Mouse (Mus musculus) left cerebral cortex, postnatal 25 days (tissue): ENCODE measurements around the gene Slc25a36. TPM values are rescaled to one million over a fixed set of nuclear protein-coding genes. Genes with fewer than 3 reads are reported as not detected.
A peak's percentile ranks its signal among the peaks of the same experiment; 100 is the strongest.

Experiments used
- DNase-seq, 2 experiments: peaks; one replicate each; pipeline ENCODE4 v3.0.0; 2022; ENCODE audit warnings: low spot score in 2 of 2, mixed read lengths in 1 of 2
- intact Hi-C: fragments of 180-260 bp; cut with DNase I; formaldehyde crosslinking; loops from one replicate; pipeline ENCODE4 v1.15.1; 2025
- total RNA-seq, 2 experiments: library from RNA; stranded (reverse); gene quantifications; 2 replicates each; pipeline ENCODE4 v1.2.3; 2021

The Slc25a36 gene
- total RNA-seq, 2 experiments from 2014 or later, result 69.3 to 82.3 TPM

DNA sequence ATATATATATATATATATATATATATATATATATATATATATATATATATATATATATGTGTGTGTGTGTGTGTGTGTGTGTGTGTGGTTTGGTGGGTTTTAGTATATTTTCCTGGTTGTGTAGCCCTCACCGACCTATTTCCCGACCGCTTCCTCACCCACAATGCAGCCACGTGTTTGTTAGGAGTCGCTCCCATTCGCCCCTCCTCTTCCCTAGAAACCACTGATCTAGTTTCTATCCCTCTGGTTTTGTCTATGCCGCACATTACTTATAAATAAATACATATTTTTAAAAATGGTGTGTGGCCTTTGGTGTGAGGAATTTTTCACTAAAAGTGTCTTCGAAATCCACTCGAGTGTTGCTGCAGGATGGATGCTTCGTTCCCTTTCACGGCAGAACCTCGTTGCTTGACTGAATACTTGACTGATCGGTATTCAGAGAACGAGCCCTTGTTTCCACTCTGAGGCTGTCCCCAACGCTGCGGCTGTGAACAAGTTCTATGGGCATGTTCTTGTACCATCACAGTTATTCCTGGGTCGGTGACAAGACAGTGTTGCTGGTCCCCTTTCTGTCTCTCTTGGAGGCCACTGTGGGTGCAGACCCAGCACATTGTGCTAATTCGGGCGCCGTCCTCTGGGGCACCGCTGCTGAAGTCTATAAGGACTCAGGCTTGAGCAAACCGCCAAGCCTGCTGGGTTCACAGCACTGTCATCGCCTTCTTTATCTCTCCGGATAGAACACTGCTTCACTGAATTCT lies 2.0 kb upstream of the Slc25a36 start:
- intact Hi-C loops, result loop anchor here (5.0 kb wide), 1 partner anchor 49 kb away; no protein-coding TSS in a partner anchor
- DNase-seq, result no peak

DNA sequence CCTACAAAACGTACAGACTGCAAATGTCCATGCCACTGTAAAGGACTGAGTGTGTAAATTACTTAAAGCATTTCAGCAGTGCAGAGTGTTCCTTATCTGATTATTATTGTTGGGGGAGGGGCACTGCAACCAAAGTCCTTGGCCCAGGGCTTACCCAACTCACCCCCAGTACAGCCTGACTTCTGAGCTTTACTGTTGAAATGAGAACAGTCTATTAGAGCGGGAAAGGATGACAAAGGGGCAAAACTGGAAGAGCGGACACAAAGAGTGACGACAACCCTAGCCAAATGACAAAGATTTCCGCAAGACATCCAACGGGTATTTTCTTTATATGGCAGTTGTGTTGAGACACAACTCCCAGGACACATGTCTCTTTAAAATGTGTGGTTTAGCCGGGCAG lies 1.3 kb upstream of the Slc25a36 start:
- intact Hi-C loops, result loop anchor here (5.0 kb wide), 1 partner anchor 50 kb away; no protein-coding TSS in a partner anchor
- no peak for DNase-seq

DNA sequence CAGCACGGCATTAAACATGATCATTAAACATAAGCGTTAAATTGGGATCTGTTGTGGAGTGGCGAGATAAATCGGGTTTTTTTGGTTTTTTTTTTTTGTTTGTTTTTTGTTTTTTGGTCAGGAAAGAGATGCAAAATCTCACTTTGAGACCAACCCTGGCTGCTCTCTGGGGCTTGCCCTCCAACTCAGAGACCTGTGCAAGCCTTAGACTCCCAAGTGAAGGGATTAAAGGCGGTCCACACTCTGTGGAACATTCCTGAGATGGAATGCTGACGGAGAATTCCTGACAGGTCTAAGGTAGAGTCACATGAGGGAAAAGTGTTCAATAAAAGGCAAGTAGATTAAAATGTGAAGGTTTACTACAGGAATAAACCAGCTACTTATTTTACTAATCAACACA lies 549 bp upstream of the Slc25a36 start:
- intact Hi-C loops, result loop anchor here (5.0 kb wide), 1 partner anchor 51 kb away; no protein-coding TSS in a partner anchor
- peak in 1 of 2 experiments; percentile 10 for DNase-seq

DNA sequence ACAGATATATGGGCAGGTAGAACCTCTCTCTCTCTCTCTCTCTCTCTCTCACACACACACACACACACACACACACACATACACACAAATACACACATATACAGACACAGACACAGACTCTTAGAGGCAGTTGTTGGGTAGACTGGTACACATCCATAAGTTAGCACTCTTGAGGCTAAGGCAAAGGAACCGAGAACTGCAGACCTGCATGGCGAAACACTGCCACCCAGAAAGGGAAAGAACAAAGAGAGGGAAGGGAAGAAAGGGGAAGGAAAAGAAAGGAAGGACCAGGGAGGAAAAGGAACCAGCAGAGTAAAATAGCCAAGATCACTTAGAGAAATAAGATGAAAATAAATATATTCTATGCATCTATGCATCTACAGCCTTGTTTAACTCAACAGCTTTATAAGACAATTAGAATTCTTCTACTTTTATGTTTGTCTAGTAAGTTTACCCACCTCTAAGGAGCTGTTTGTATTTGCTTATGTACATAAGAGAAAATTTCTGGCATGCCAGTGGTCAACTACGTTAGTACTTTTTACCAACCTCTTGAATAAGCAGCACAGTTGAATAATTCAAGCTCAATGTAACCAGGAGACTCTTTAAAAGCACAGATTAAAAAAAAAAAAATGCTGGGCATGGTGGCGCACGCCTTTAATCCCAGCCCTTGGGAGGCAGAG lies 4.3 kb downstream of the Slc25a36 start:
- intact Hi-C loops, result no loop called here
- no peak for DNase-seq

DNA sequence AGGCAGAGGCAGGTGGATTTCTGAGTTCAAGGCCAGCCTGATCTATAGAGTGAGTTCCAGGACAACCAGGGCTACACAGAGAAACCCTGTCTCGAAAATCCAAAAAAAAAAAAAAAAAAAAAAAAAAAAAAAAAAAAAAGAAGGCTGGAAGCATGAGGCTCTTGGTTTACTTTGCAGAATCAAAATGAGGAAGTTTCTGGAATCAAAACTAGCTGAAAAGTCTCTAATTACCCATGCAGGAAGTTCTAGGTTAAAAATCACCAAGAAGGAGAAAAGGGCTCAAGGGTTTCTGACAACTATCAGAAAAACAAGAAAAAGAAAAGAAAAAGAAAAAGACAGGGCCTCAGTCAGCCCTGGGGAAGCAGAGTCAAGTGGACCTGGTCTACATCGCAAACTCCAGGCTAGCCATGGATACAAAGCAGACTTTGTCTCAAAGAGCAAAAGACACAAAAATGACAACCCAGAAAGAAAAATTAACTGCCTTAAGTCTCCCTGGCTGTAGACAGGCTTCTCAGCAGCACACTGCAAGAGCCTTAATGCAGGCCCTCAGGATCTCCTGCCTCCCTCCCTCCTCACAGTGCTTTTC lies 5.5 kb downstream of the Slc25a36 start:
- DNase-seq, result no peak
- intact Hi-C loops, result no loop called here

DNA sequence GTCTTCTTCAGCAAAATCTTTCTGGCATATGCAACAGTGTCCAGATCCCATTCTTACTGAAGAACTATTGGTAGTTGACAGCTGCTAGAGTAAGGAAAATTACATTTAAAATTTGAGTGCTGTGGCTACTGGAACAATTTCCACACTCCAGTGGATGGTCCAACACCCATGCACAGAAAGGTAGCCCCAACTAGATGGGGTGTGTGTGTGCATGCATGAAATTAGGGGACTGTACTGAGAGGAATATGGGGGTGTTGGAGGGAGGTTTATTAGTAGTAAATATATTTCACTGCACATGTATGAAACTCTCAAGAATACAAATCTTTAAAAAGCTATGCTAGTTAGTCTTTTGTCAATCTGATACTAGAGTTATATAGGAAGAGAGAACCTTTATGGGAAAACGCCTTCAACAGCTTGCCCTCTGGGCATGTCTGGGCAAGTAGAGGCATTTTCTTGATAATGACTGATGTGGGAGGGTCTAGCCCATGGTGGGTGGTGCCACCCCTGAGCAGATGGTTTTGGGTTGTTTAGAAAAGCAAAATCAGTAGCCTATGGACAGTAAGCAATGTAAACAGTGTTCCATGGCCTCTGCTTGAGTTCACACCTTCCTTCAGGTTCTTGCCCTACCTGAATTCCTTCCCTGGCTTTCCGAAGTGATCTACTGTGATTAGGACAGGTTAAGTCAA lies 7.4 kb downstream of the Slc25a36 start:
- intact Hi-C loops, result no loop called here
- DNase-seq, result no peak

DNA sequence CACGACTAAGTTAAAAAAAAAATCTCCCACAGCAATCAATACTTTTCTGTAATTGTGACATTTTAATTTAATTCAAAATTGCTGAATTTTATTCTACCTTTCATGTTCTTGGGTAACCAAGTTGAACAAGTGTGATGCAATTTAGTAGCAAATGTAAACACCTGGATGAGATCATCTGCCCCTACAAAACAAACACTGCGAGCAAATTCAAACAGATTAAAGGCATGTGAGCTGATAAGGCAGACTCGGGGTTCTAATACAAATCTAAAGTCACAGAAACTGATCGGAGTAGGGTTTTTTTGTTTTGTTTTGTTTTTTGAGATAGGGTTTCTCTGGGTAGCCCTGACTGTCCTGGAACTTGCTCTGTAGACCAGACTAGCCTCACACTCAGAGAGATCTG lies 12.0 kb downstream of the Slc25a36 start:
- intact Hi-C loops, result no loop called here
- no peak for DNase-seq

DNA sequence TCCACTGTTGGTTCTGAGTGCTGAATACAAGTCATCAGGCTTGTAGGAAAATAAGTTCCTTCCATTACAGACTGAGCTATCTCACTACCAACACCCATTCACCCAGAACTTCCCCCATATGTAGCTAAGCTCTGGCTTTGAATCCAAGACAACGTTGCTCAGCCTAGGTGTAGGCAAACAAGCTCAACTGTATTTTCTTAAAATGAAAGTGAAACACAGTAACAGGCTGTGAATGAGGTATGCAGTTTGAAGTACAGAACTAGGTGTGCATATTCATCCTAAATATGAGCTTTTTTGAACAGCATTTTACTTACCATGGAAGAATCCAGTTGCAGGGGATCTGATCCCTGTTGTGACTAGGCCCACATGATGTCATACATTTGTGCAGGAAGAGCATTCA lies 14.8 kb downstream of the Slc25a36 start:
- intact Hi-C loops, result no loop called here

DNA sequence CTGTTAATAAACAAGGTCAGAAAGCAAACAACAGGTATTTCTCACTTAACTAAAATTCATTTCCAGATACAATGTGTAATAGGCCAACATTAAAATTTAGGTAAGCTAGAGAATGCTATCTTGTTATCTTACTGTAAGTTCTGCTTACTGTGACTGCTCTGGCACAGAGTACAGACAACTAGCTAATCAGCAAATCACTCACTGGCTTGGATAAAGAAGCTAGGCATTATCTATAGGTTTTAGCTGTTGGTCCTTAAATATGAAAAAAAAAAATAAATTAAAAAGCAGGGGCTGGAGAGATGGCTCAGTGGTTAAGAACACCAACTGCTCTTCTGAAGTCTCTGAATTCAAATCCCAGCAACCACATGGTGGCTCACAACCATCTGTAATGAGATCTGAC lies 23.1 kb downstream of the Slc25a36 start:
- intact Hi-C loops, result no loop called here
- no peak for DNase-seq

More for the DNA sequence above, 14.8 kb downstream of the Slc25a36 start:
- no peak for DNase-seq

DNA sequence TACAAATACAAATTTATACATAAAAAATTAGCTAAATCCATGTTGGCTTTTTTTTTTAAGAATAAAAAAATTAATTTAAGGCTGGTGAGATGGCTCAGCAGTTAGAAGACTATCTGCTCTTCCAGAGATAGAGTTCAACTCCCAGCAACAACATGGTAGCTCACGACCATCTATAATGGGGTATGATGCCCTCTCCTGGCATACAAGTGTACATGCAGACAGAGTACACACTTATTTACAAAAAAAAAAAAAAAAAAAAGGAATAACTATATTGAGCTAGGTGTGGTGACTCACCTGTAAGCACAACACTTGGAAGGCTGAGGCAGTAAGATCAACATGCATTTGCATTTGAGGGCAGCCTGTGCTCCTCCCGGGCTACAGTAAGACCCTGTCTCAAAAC lies 26.3 kb downstream of the Slc25a36 start:
- intact Hi-C loops, result loop anchor here (5.0 kb wide), 1 partner anchor 78 kb away; no protein-coding TSS in a partner anchor
- DNase-seq, result no peak

DNA sequence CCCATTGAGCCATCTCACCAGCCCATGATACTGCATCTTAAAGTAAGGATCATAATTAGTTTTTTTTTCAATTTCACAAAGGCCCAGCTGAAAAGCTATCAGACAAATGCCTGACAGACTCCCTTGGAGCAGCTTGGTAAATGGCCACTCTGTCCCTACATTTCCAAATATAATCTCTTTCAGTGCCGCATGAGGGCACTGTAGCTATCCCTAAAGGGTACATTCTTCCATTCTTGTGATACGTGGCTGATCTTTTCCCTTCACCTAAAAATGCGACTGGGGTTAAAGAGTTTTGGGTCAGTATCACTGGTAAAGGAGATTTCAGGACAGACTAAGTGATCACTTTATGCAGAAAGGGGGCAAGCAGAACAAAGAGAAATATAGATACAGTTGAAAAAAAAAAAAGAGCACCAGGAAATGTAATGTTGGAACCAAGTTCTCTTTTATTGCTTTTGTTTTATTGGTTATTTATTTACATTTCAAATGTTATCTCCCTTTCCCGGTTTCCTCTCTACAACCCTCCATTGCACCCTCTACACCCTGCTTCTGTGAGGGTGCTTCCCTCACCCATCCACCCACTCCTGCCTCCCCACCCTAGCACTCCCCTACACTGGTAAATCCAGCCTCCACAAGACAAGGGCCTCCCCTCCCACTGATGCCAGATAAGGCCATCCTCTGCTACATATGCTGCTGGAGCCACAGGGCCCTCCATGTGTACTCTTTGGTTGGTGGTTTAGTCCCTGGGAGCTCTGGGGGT lies 29.7 kb downstream of the Slc25a36 start:
- intact Hi-C loops, result loop anchor here (5.0 kb wide), 1 partner anchor 81 kb away; no protein-coding TSS in a partner anchor
- no peak for DNase-seq

DNA sequence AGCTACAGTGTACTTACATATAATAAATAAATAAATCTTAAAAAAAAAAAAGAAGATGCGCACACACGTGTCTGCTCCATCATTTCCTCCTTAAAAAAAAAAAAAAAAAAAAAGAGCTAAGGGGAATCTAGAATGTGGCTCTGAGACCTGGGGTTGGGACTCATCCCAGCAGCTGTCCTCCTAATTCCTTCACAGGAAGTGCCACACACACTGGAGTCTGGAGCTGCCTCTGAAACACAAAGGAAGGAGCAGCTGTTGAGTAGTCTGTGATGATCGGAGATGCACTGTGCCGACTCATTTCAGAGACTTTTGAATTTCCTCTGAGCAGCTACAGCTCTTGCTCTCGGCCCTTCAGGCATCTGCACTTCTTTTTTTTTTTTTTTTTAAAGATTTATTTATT lies 41.0 kb downstream of the Slc25a36 start:
- no peak for DNase-seq
- intact Hi-C loops, result loop anchor here (2.0 to 5.0 kb wide), 2 partner anchors 53 to 109 kb away; partner anchors contain the start of gene Spsb4

DNA sequence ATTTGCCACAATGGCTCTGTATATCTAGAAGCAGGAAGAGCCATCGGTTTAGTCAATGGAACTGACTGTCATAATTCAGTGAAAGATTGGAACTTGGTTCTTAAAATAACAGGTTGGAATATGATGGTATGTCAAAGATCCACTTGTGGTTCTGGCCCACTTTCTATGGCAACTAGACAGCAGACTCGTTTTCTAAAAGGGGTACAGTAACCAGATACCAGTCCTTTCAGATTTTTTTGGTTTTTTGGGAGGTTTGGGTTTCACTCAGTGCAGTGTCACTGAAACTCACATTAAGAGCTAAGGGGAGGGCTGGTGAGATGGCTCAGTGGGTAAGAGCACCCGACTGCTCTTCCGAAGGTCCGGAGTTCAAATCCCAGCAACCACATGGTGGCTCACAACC lies 41.5 kb downstream of the Slc25a36 start:
- intact Hi-C loops, result loop anchor here (2.0 to 5.0 kb wide), 2 partner anchors 52 to 109 kb away; partner anchors contain the start of gene Spsb4
- DNase-seq, result no peak

DNA sequence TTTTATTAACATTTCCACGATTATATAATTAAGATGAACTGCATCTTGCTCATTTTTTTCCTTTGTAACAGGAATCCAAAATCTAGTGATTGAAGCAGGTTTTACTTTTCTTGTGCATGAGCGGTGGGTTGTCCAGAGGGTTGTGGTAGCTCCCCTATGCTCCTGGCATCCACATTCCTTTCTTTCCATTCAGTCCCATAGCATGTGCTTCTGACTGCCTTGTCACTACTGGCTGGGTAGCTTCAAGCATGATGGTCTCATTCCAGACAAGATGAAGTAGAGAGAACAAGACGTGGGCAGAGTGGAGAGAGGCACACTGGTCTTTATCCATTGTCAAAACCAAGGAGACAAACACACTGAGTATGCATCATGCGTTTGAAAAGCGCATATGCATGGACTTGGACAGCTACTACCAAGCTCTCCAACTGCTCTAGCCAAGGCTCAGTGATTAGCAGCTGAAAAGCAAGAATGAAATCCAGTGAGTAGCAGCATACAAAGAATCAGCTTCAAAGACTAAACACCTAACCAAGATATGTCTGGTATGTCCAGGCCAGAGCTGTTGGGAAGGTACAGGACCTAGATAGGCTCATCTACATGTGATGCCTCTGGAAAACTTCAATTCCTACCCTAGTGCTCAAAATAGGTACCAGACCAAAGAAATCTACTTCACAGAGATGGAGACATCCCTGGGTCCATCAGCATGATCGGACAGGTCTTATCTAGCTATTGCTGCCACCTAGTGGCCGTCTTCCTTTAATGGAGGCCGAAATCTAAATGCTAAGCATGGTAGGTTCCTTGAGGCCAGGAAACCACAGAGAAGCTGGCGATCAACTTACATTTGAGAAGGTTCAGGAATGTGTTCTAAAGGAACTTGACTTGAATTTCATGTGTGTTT lies 42.5 kb downstream of the Slc25a36 start:
- intact Hi-C loops, result loop anchor here (1.0 to 5.0 kb wide), 3 partner anchors 51 to 152 kb away; partner anchors contain the start of gene Spsb4
- DNase-seq, result peak; percentile 87 to 89

DNA sequence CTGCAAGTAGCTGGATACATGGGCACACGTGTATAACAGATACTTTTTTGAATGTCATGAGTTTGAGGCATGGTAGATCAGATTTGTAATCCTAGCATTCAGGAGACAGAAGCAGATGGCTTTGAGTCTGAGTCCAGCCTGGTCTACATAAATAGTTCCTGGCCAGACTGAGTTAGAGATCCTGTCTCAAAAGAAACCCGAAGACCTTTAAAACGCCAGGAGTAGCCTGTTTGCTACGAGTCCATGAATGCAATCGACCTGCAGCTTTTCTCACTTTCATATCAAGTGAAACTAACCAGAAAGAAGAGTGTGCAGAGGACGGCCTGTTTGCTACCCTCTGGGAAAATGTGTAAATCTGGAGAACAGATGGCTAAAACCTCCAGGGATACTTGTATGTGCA lies 43.2 kb downstream of the Slc25a36 start:
- DNase-seq, result no peak
- intact Hi-C loops, result loop anchor here (1.0 to 5.0 kb wide), 3 partner anchors 50 to 151 kb away; partner anchors contain the start of gene Spsb4

DNA sequence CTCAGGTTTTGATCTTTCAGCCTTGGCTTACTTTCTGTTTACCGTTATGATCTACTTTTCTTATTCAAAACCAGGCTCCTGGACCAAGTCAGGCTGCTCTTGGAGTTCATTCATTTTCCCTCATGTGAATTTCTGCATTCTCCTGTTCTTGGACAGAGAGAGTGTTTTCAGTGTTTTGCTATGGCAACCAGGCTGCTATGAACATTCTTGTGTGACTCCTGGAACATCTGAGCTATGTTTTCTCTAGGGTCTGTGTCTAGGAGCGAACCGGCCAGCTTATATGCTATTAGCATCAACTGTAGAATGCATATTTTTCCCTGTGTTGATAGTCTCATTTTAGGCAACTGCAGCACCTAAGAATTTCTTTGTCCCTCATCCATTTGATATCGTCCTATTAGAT lies 45.1 kb downstream of the Slc25a36 start:
- no peak for DNase-seq
- intact Hi-C loops, result loop anchor here (5.0 kb wide), 1 partner anchor 49 kb away; the partner anchor contains the start of gene Spsb4

DNA sequence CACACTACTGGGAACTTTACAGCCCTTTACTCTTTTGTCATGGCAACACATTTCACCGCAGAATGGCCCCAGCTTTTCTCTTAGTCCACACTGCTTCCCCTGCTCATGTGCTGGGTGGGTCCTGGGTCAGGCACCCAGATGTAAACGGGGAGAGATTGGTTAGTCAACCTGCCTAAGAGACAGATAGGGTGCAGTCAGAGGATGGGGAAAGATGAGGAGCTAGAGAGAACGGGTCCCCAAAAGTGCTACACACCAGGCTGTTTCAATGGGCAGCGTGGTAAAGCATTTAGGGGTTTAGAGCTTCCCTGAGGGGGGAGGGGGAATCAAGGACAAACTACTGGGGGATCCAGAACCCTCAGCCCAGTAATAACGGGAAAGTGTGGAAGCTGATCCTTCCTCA lies 45.7 kb downstream of the Slc25a36 start:
- intact Hi-C loops, result loop anchor here (5.0 kb wide), 1 partner anchor 48 kb away; the partner anchor contains the start of gene Spsb4
- DNase-seq, result no peak

DNA sequence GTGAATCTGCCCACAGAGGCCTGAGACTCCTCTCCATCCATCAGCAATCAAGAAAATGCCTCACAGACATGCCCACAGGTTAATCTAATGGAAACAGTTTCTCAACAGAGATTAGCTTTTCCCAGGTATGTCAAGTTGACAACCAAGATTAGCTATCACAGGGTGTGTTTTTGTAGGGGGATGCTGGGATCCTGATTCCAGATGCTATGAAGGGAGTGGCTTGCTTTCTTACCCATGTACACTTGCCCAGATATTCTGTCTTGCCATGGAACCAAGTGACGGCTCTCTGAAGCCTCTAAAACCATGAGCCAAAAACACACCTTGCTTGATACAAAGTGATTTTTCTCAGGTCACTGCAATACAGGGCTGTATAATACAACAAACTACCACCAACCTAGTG lies 46.8 kb downstream of the Slc25a36 start:
- DNase-seq, result no peak
- intact Hi-C loops, result no loop called here
